Comparison of ENCODE assay signal across 9 mouse cellular contexts in genomic region chr2:31904622-31905021, GRCm38 (mm10). TPM values are rescaled to one million over a fixed set of nuclear protein-coding genes. Genes with fewer than 3 reads are reported as not detected.
A peak's percentile ranks its signal among the peaks of the same experiment; 100 is the strongest.
DNase-seq lines count a peak whose midpoint lies in the region; ATAC-seq and TF ChIP-seq lines count a peak whose summit lies in the region.
"Had no signal": no experiment of that assay in that cellular context is flagged by ENCODE, and none has a peak within 500 bp of the region (broad histone marks: within the 10 kb centered on the region; RNA-seq: fewer than 3 reads in every experiment).

No protein-coding gene starts in this region.

- no peak overlapping the region for H3K9ac ChIP-seq in intestine, postnatal 0 days (ENCODE audit: low read depth, low read length)
- no peak overlapping the region for H3K9ac ChIP-seq in intestine, embryonic 16.5 days (ENCODE audit: low read depth, low read length)
- no peak overlapping the region for H3K9ac ChIP-seq in embryonic facial prominence, embryonic 12.5 days

- H3K4me3 ChIP-seq in intestine, postnatal 0 days (ENCODE audit: low read depth, low read length): no peak overlapping the region
- no peak overlapping the region for H3K4me3 ChIP-seq in intestine, embryonic 16.5 days (ENCODE audit: low read length)
- no peak overlapping the region for H3K4me3 ChIP-seq in embryonic facial prominence, embryonic 12.5 days
- H3K4me3 ChIP-seq: megakaryocyte, embryonic 14.5 days had no signal

- DNase-seq in thymus, postnatal 4 days: peak; percentile 60
- DNase-seq in thymus, postnatal 10 days (ENCODE audit: low spot score in 2 of 2): no peak
- DNase-seq in yolk sac, embryonic 10.5 days (ENCODE audit: low spot score): peak; percentile 26
- no peak for DNase-seq in left cerebral cortex, postnatal 14 days (ENCODE audit: low spot score in 2 of 2)
- DNase-seq in frontal cortex, postnatal 36 days (ENCODE audit: low spot score in 2 of 2): no peak

- peak; percentile 54 for TF ChIP-seq CTCF in intestine, postnatal 0 days (IDR thresholded peaks at IDR 0.05; ENCODE audit: low read depth)

- H3K27ac ChIP-seq in intestine, postnatal 0 days (ENCODE audit: low read depth, low read length): no peak overlapping the region
- H3K27ac ChIP-seq in intestine, embryonic 16.5 days (ENCODE audit: low read length): no peak overlapping the region
- peak overlapping the region; percentile 69 for H3K27ac ChIP-seq in embryonic facial prominence, embryonic 12.5 days

- ATAC-seq in intestine, postnatal 0 days: no peak
- ATAC-seq in intestine, embryonic 16.5 days: no peak
- no peak for ATAC-seq in embryonic facial prominence, embryonic 12.5 days (ENCODE audit: insufficient number of reproducible peaks, insufficient read depth, low FRiP score, low TSS enrichment)

- no peaks in the 10 kb centered on the region for H3K27me3 ChIP-seq in intestine, postnatal 0 days (replicated peaks; ENCODE audit: control insufficient read depth, insufficient read depth, low read length)
- no peaks in the 10 kb centered on the region for H3K27me3 ChIP-seq in intestine, embryonic 16.5 days (replicated peaks; ENCODE audit: control insufficient read depth, insufficient read depth, low read length)
- H3K27me3 ChIP-seq in embryonic facial prominence, embryonic 12.5 days: no peaks in the 10 kb centered on the region

- intact Hi-C loops in left cerebral cortex, postnatal 14 days (cut with DNase I): no loop called here

- 18% methylated on average over 8 of the region's 8 CpGs for WGBS in intestine, postnatal 0 days
- 16% methylated on average over 8 of the region's 8 CpGs for WGBS in intestine, embryonic 16.5 days
- 8% methylated on average over 8 of the region's 8 CpGs for WGBS in embryonic facial prominence, embryonic 12.5 days

- no peaks in the 10 kb centered on the region for H3K4me1 ChIP-seq in intestine, postnatal 0 days (replicated peaks; ENCODE audit: control insufficient read depth, insufficient read depth, low read length)
- no peaks in the 10 kb centered on the region for H3K4me1 ChIP-seq in intestine, embryonic 16.5 days (ENCODE audit: control insufficient read depth, insufficient read depth, low read length)
- H3K4me1 ChIP-seq in embryonic facial prominence, embryonic 12.5 days: peaks cover 36% of the 10 kb centered on the region

- no peaks in the 10 kb centered on the region for H3K36me3 ChIP-seq in intestine, postnatal 0 days (ENCODE audit: control insufficient read depth, insufficient read depth)
- H3K36me3 ChIP-seq in intestine, embryonic 16.5 days (ENCODE audit: control insufficient read depth, insufficient read depth, low read length): no peaks in the 10 kb centered on the region
- H3K36me3 ChIP-seq in embryonic facial prominence, embryonic 12.5 days: no peaks in the 10 kb centered on the region

- H3K9me3 ChIP-seq in intestine, postnatal 0 days (ENCODE audit: control insufficient read depth): no peaks in the 10 kb centered on the region
- no peaks in the 10 kb centered on the region for H3K9me3 ChIP-seq in intestine, embryonic 16.5 days (ENCODE audit: control insufficient read depth, low read length)
- no peaks in the 10 kb centered on the region for H3K9me3 ChIP-seq in embryonic facial prominence, embryonic 12.5 days
- H3K9me3 ChIP-seq: megakaryocyte, embryonic 14.5 days had no signal

- H3K4me2 ChIP-seq in intestine, postnatal 0 days (replicated peaks; ENCODE audit: low read depth): no peak overlapping the region
- no peak overlapping the region for H3K4me2 ChIP-seq in intestine, embryonic 16.5 days (ENCODE audit: low read depth, low read length)
- H3K4me2 ChIP-seq in embryonic facial prominence, embryonic 12.5 days (replicated peaks): no peak overlapping the region

RNA-seq across cellular contexts. Expression of gene Lamc3, which starts 17.5 kb away (rescaled TPM):
- polyA plus RNA-seq in intestine, postnatal 0 days (2015; fragmentation: Nextera tagmentation; extraction: Ambion mirVana): 0.44 and 0.48 TPM in 2 replicates
- polyA plus RNA-seq in intestine, embryonic 16.5 days (2015; fragmentation: Nextera tagmentation; extraction: Ambion mirVana): 0.44 and 0.83 TPM in 2 replicates
- 1.8 and 2.5 TPM in 2 replicates for polyA plus RNA-seq in embryonic facial prominence, embryonic 12.5 days (2016; fragmentation: Nextera tagmentation; extraction: Ambion mirVana)
- total RNA-seq in left cerebral cortex, postnatal 14 days (2021): 10 to 100 TPM in 1 of 2 experiments, 1 to 10 TPM in 1; 9.2 to 11.4 TPM

RNA-seq across cellular contexts. Expression of gene Aif1l, which starts 45.3 kb away (rescaled TPM):
- polyA plus RNA-seq in intestine, postnatal 0 days (2015; fragmentation: Nextera tagmentation; extraction: Ambion mirVana): 8.1 and 8.2 TPM in 2 replicates
- polyA plus RNA-seq in intestine, embryonic 16.5 days (2015; fragmentation: Nextera tagmentation; extraction: Ambion mirVana): 9.9 and 10.9 TPM in 2 replicates
- 56.5 and 61.0 TPM in 2 replicates for polyA plus RNA-seq in embryonic facial prominence, embryonic 12.5 days (2016; fragmentation: Nextera tagmentation; extraction: Ambion mirVana)
- total RNA-seq in left cerebral cortex, postnatal 14 days (2021): 1 to 10 TPM; 2.4 to 7.1 TPM

RNA-seq across cellular contexts. Expression of gene Fibcd1, which starts 58.8 kb away (rescaled TPM):
- polyA plus RNA-seq in intestine, postnatal 0 days (2015; fragmentation: Nextera tagmentation; extraction: Ambion mirVana): 2.0 and 2.3 TPM in 2 replicates
- 0.70 and 0.77 TPM in 2 replicates for polyA plus RNA-seq in intestine, embryonic 16.5 days (2015; fragmentation: Nextera tagmentation; extraction: Ambion mirVana)
- 0.52 and 0.78 TPM in 2 replicates for polyA plus RNA-seq in embryonic facial prominence, embryonic 12.5 days (2016; fragmentation: Nextera tagmentation; extraction: Ambion mirVana)
- 10 to 100 TPM; 12.8 to 16.1 TPM for total RNA-seq in left cerebral cortex, postnatal 14 days (2021)

Comparison
In these comparisons a context has a peak if more than half of its experiments do, and no peak if none do; other contexts are left out.
1. DNase-seq: peak in thymus, postnatal 4 days (single experiment) and yolk sac, embryonic 10.5 days (single experiment); none in thymus, postnatal 10 days (0 of 2), left cerebral cortex, postnatal 14 days (0 of 2) and frontal cortex, postnatal 36 days (0 of 2).